Mouse (Mus musculus) liver, postnatal 0 days (tissue): ENCODE measurements around the gene Capn3.

Experiments
- CTCF ChIP-seq: sonication (generic); IDR thresholded peaks from 2 replicates; pipeline ENCODE4 v1.5.1; 2016; ENCODE audit warnings: antibody characterized with exemption, low read depth
- EP300 ChIP-seq: IDR thresholded peaks from 2 replicates; pipeline ENCODE4 v1.6.1; 2016; ENCODE audit warnings: antibody characterized with exemption, low read depth, mild to moderate bottlenecking

- no peak for TF ChIP-seq EP300
- no peak for TF ChIP-seq CTCF
Measured at GRCm38 (mm10) chr2:120481921-120482320, 26.1 kb downstream of the Capn3 start.
